Mouse (Mus musculus) retina, adult 2 months (tissue): ENCODE results near the gene Tmem189.

Experiments used
- DNase-seq: peaks from one replicate; pipeline ENCODE4 v3.0.0-alpha.2; 2012; ENCODE audit warnings: low read depth, low spot score

The Tmem189 gene

GRCm38 (mm10) chr2:167680657-167681056, 9.0 kb downstream of the Tmem189 start:
- no peak for DNase-seq

GRCm38 (mm10) chr2:167679902-167680430, 9.7 kb downstream of the Tmem189 start:
- no peak for DNase-seq

GRCm38 (mm10) chr2:167678600-167678999, 11.0 kb downstream of the Tmem189 start:
- DNase-seq, result no peak

- DNase-seq, result no peak
These were observed 14.3 kb downstream of the Tmem189 start for GRCm38 (mm10) chr2:167675120-167675909.

GRCm38 (mm10) chr2:167672212-167672685, 17.4 kb downstream of the Tmem189 start:
- DNase-seq, result no peak

- no peak for DNase-seq
These were observed 18.5 kb downstream of the Tmem189 start for GRCm38 (mm10) chr2:167671101-167671633.

GRCm38 (mm10) chr2:167669398-167669797, 20.2 kb downstream of the Tmem189 start:
- no peak for DNase-seq

- no peak for DNase-seq
These were observed 21.2 kb downstream of the Tmem189 start for GRCm38 (mm10) chr2:167668426-167668825.

- no peak for DNase-seq
These were observed 23.5 kb downstream of the Tmem189 start for GRCm38 (mm10) chr2:167665972-167666713.

GRCm38 (mm10) chr2:167662713-167663112, 26.9 kb downstream of the Tmem189 start:
- no peak for DNase-seq

- DNase-seq, result peak; percentile 81
These were observed 28.1 kb downstream of the Tmem189 start, which contains the start of gene Gm20431 for GRCm38 (mm10) chr2:167661270-167662203. Gene Gm20431 (minus strand): TSS chr2:167661496.

GRCm38 (mm10) chr2:167660611-167660971, 29.0 kb downstream of the Tmem189 start:
- DNase-seq, result no peak

GRCm38 (mm10) chr2:167659847-167660610, 29.6 kb downstream of the Tmem189 start:
- no peak for DNase-seq

GRCm38 (mm10) chr2:167659177-167659846, 30.3 kb downstream of the Tmem189 start:
- DNase-seq, result no peak

- DNase-seq, result no peak
These were observed 30.9 kb downstream of the Tmem189 start for GRCm38 (mm10) chr2:167658712-167659111.

GRCm38 (mm10) chr2:167657973-167658372, 31.6 kb downstream of the Tmem189 start:
- no peak for DNase-seq

GRCm38 (mm10) chr2:167656629-167657478, 32.8 kb downstream of the Tmem189 start:
- no peak for DNase-seq

- no peak for DNase-seq
These were observed 34.6 kb downstream of the Tmem189 start for GRCm38 (mm10) chr2:167654911-167655600.
